Mouse (Mus musculus): ENCODE measurements at regions not wholly inside any gene's neighbourhood (a gene's known extent, or its start where the extent isn't known, plus 50 kb on each side); places are given as distances from the start of the nearest gene placed in this dataset.

DNA sequence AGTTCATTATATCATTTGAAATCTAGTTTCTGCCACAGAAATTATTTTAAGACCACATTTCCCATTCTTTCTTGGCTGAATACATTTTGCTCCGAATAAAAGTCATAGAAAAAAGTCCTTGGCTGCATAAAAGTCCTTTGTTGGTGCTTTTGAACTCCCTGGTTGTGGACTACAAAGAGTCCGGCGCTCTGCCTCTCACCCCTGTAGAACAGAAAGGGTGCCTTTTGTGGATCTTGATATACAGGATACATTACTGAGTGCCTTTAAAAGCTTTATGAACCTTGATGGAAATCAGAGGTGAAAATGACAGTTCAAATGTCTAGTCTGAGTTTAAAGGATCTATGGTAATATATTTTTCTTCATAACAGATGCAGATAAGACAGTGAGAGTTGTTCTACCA is 355.5 kb downstream of the Anxa1 start:
- H3K4me1 ChIP-seq (replicated peaks; ENCODE audit: control insufficient read depth, insufficient read depth, low read length) = no peaks in the 10 kb centered on the region
- no peak overlapping the region for H3K9ac ChIP-seq (replicated peaks; ENCODE audit: low read depth, low read length)
- no peaks in the 10 kb centered on the region for H3K27me3 ChIP-seq (replicated peaks; ENCODE audit: control insufficient read depth, insufficient read depth, low read length)
- no peak overlapping the region for H3K27ac ChIP-seq (ENCODE audit: low read length)
- H3K4me2 ChIP-seq (ENCODE audit: low read length) = no peak overlapping the region
- WGBS = 52% methylated on average over 3 of the region's 3 CpGs
- no peaks in the 10 kb centered on the region for H3K36me3 ChIP-seq (ENCODE audit: control insufficient read depth, insufficient read depth)
- no peaks in the 10 kb centered on the region for H3K9me3 ChIP-seq (ENCODE audit: control insufficient read depth, low read length)
- no peak for ATAC-seq
- H3K4me3 ChIP-seq (replicated peaks; ENCODE audit: low read length) = no peak overlapping the region

DNA sequence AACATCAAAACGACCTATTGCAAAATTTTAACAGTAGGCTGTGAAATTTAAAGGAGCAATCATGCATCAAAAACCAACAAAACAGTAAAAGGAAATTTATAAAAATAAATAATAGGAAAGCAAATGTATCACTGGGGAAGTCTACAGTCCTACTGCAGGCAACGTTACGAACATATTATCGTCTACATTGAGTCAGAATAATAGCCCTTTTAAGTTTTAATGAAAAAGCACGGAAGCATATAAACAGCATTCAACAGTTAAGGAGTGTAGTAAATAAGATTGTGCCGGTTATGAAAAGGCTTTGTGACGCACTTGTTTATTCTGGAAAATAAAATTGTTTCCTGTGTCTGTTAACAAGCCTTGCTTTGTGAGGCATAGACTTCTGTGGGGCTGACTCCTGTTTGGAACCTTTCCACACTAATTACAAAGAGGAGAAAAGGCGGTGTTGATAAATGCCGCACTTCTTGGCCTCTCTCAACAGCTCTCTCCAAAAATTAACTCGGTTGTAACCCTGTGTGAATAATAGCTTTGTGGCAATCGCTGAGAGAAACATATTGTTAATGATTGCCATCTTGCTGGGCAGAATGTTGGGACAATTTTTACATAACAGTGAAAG is 363.0 kb downstream of the Anxa1 start:
- H3K27me3 ChIP-seq (replicated peaks; ENCODE audit: control insufficient read depth, insufficient read depth, low read length) = no peaks in the 10 kb centered on the region
- peak overlapping the region; percentile 3; the same call in 1 of the 2 replicates for H3K4me2 ChIP-seq (ENCODE audit: low read length)
- H3K9ac ChIP-seq (replicated peaks; ENCODE audit: low read depth, low read length) = no peak overlapping the region
- peak; percentile 92 for ATAC-seq
- no peak overlapping the region for H3K27ac ChIP-seq (ENCODE audit: low read length)
- no peaks in the 10 kb centered on the region for H3K36me3 ChIP-seq (ENCODE audit: control insufficient read depth, insufficient read depth)
- H3K4me3 ChIP-seq (replicated peaks; ENCODE audit: low read length) = no peak overlapping the region
- no peaks in the 10 kb centered on the region for H3K9me3 ChIP-seq (ENCODE audit: control insufficient read depth, low read length)
- no peaks in the 10 kb centered on the region for H3K4me1 ChIP-seq (replicated peaks; ENCODE audit: control insufficient read depth, insufficient read depth, low read length)
- WGBS = 12% methylated on average over 11 of the region's 11 CpGs

DNA sequence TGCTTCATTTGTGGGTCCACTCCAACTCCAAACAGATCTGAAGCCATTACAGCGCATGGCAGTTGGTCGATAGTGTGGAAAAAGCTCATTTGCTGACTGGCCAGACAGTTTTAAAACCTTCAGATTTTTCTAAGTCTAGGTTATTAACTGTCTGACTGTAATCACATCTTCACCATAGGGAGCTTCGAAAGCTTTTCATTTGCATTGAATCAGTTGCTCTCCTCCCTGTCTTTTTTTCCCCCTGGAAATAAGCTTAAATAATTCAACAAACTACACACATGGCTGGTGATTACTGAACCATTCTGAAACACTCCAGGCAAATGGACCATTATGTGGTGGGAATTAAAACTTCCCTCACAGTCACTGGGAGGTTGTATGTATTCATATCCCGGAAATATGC is 376.6 kb downstream of the Anxa1 start:
- no peak overlapping the region for H3K27ac ChIP-seq (ENCODE audit: low read length)
- 68% methylated on average over 4 of the region's 4 CpGs for WGBS
- H3K9ac ChIP-seq (replicated peaks; ENCODE audit: low read depth, low read length) = no peak overlapping the region

DNA sequence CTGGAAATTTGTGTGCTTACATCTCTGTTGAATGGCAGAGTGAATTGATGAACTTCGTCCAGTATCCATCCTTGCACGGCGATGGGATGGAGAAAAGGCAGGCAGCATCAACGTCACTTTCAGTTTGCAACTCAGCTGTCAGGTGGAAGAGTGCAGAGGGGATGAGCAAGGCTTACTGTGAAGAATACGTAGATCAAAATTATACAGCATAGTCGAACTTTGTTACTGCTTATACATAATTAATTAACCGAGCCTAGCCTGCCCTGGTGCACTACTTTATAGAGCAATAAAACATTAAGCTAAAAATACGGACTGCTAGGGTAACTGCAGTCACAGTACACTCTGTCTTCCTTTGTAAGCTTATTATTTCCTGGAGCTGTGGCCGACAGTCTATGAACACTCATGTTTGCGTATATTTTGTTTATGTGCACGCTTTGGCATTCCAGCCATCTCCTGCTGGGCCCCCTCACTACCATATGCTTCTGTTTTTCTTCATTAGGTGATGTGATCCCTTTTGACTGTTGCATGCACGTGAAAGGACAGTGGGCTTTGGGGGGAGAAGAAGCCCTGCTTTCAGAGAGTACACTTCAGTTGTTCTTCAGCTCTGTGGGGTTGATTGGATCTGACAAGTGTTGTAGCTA is 380.8 kb downstream of the Anxa1 start:
- Histone ChIP-seq H3K9me3 (ENCODE audit: control insufficient read depth, low read length) (no peaks in the 10 kb centered on the region), H3K4me1 (replicated peaks; ENCODE audit: control insufficient read depth, insufficient read depth, low read length) (peaks cover 8% of the 10 kb centered on the region), H3K9ac (replicated peaks; ENCODE audit: low read depth, low read length) (no peak overlapping the region), H3K4me2 (ENCODE audit: low read length) (0 out of 2 replicates have a peak overlapping the region, but pooled peaks have one; percentile 0), H3K36me3 (ENCODE audit: control insufficient read depth, insufficient read depth) (no peaks in the 10 kb centered on the region), H3K4me3 (replicated peaks; ENCODE audit: low read length) (no peak overlapping the region), H3K27ac (ENCODE audit: low read length) (no peak overlapping the region), H3K27me3 (replicated peaks; ENCODE audit: control insufficient read depth, insufficient read depth, low read length) (no peaks in the 10 kb centered on the region)
- 49% methylated on average over 12 of the region's 12 CpGs for WGBS
- ATAC-seq = no peak

More for the DNA sequence above, 376.6 kb downstream of the Anxa1 start:
- no peak overlapping the region for H3K4me3 ChIP-seq (replicated peaks; ENCODE audit: low read length)
- H3K36me3 ChIP-seq (ENCODE audit: control insufficient read depth, insufficient read depth) = no peaks in the 10 kb centered on the region
- no peak for ATAC-seq
- H3K4me2 ChIP-seq (ENCODE audit: low read length) = no peak overlapping the region
- H3K4me1 ChIP-seq (replicated peaks; ENCODE audit: control insufficient read depth, insufficient read depth, low read length) = peaks cover 3% of the 10 kb centered on the region
- H3K9me3 ChIP-seq (ENCODE audit: control insufficient read depth, low read length) = peaks cover 4% of the 10 kb centered on the region; the same call in 1 of the 2 replicates
- no peaks in the 10 kb centered on the region for H3K27me3 ChIP-seq (replicated peaks; ENCODE audit: control insufficient read depth, insufficient read depth, low read length)

DNA sequence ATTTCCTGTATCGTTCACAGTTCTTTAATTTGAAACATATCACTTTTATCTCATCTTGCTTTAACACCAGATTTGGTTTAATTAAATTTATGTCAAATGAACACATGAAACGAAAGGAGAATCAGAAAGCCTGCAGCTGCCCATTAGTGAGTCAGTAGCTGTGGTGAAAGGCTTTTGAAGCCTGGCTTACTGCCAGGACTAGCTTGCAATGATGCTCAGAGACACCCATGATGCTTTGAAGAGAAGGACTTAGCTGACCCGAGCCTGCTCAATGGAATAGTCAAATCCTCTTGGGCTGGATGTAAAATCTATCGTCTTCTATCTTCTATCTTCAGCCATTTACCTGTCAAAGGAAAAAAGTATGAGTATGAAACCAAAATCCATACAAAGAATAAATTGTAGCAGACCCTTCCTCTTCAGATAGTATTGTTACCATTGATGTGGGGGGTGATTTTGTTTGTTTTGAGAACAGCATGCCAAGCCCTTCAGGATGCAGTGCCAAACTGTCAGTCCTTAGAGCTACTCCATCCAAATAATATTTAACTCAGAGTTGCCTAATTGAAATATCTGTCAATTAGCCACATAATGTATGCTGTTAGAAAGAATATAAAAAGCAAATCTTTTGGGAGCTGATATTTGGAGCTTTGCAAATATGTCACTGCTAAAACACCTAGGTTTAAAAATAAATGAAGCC is 384.7 kb downstream of the Anxa1 start:
- Histone ChIP-seq H3K36me3 (ENCODE audit: control insufficient read depth, insufficient read depth) (no peaks in the 10 kb centered on the region), H3K4me3 (replicated peaks; ENCODE audit: low read length) (no peak overlapping the region), H3K27me3 (replicated peaks; ENCODE audit: control insufficient read depth, insufficient read depth, low read length) (no peaks in the 10 kb centered on the region), H3K4me1 (replicated peaks; ENCODE audit: control insufficient read depth, insufficient read depth, low read length) (peaks cover 8% of the 10 kb centered on the region), H3K9me3 (ENCODE audit: control insufficient read depth, low read length) (no peaks in the 10 kb centered on the region), H3K4me2 (ENCODE audit: low read length) (no peak overlapping the region; the same call in 1 of the 2 replicates), H3K27ac (ENCODE audit: low read length) (no peak overlapping the region), H3K9ac (replicated peaks; ENCODE audit: low read depth, low read length) (no peak overlapping the region)
- ATAC-seq = peak; percentile 95
- 14% methylated on average over 4 of the region's 4 CpGs for WGBS

DNA sequence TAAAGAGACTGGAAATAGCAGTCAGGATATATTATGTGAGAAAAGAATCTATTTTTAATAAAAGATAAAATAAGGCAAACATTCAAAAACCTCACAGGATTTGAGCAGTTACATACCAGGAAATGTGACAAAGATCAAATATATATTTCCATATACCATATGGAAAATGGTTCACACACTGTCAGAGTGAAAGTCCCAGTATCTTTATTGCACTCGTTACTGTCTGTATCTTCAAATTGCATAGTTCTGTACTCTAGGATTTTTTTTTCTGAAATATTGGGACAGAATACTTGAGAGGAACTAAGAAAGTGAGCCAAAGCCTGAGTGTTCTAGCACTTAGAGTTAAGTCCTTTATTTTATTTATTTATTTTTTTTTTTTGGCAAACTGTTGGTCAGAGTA is 403.5 kb downstream of the Anxa1 start:
- H3K27me3 ChIP-seq (replicated peaks; ENCODE audit: control insufficient read depth, insufficient read depth, low read length) = no peaks in the 10 kb centered on the region
- H3K27ac ChIP-seq (ENCODE audit: low read length) = no peak overlapping the region
- H3K36me3 ChIP-seq (ENCODE audit: control insufficient read depth, insufficient read depth) = no peaks in the 10 kb centered on the region
- H3K9me3 ChIP-seq (ENCODE audit: control insufficient read depth, low read length) = no peaks in the 10 kb centered on the region
- no peaks in the 10 kb centered on the region for H3K4me1 ChIP-seq (replicated peaks; ENCODE audit: control insufficient read depth, insufficient read depth, low read length)
- no peak for ATAC-seq
- no peak overlapping the region for H3K4me3 ChIP-seq (replicated peaks; ENCODE audit: low read length)
- 78% methylated on average over 1 of the region's 1 CpGs for WGBS
- no peak overlapping the region for H3K4me2 ChIP-seq (ENCODE audit: low read length)
- no peak overlapping the region for H3K9ac ChIP-seq (replicated peaks; ENCODE audit: low read depth, low read length)

DNA sequence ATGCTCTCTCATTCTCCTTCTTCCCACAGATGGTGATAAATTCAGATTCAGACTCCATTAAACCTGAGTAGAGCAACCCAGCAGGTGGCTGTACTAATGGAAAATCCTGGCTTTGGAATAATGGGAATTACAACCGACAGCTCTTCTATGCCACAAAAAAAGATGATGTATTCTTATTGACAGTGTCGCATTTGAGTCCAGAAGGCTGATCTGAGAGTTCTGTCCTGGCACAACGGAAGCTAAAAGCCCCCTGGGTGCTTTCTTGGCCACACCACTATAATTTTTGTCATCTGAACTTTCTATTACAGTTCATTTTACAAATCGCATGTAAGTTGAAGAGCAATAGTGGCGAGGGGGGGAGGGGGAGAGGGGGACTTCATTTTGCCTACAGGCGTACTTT is 411.9 kb downstream of the Anxa1 start:
- H3K9me3 ChIP-seq (ENCODE audit: control insufficient read depth, low read length) = no peaks in the 10 kb centered on the region
- H3K36me3 ChIP-seq (ENCODE audit: control insufficient read depth, insufficient read depth) = no peaks in the 10 kb centered on the region
- no peak overlapping the region for H3K27ac ChIP-seq (ENCODE audit: low read length)
- no peak for ATAC-seq
- no peak overlapping the region for H3K9ac ChIP-seq (replicated peaks; ENCODE audit: low read depth, low read length)
- peaks cover 5% of the 10 kb centered on the region for H3K4me1 ChIP-seq (replicated peaks; ENCODE audit: control insufficient read depth, insufficient read depth, low read length)
- H3K4me3 ChIP-seq (replicated peaks; ENCODE audit: low read length) = no peak overlapping the region
- H3K27me3 ChIP-seq (replicated peaks; ENCODE audit: control insufficient read depth, insufficient read depth, low read length) = no peaks in the 10 kb centered on the region
- no peak overlapping the region for H3K4me2 ChIP-seq (ENCODE audit: low read length)
- WGBS = 58% methylated on average over 6 of the region's 6 CpGs

DNA sequence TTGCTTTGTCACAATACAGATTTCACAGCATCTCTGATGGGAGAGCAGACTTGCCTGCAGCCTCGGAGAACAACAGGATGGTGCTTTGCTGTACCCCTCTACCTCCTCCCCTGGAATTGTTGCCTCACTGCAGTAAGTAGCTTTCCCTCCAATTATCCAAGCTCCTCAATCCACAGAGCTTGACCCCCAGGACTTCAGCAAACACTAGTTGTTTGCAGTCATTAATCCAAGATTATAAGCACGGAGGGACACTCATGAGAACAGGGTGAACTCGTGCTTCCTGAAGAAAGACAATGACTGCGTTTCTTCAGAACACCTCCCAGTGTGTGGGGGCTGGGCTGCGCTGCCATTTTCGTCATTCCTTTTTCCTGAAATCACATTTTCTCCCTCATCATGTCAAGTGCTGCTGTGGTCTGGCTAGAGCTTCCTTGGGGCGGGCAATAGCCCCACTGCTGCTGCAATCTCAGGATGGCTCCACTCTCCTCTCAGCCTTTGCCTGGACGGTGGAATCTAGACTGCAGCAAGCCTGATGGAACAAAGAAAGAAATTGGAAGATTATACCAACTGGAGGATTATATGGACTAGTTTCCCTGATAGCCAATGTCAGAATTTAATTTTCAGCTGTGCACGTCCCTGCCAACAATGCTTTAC is 413.0 kb downstream of the Anxa1 start:
- ATAC-seq = peak; percentile 50
- 20% methylated on average over 9 of the region's 9 CpGs for WGBS
- H3K27ac ChIP-seq (ENCODE audit: low read length) = no peak overlapping the region

DNA sequence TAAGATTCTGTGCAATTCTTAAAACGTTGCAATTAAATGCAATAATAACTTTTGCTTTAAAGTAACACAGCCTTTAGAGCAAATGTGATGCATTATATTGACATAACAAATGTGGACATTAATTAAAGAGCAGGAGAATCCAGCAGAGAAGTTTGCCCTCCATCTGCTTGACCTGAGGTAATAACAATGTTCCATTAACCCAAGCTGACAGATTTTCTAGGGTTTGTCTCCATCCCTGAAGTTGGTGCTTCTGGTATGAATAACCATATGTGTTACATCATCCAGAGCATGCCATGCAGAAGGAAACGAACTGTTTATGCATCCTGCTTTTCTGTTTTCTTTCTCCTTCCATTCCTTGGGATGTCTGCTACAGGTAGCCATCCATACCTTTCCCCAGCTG is 414.0 kb downstream of the Anxa1 start:
- no peaks in the 10 kb centered on the region for H3K27me3 ChIP-seq (replicated peaks; ENCODE audit: control insufficient read depth, insufficient read depth, low read length)
- H3K4me2 ChIP-seq (ENCODE audit: low read length) = no peak overlapping the region
- WGBS = 51% methylated on average over 2 of the region's 2 CpGs
- H3K4me1 ChIP-seq (replicated peaks; ENCODE audit: control insufficient read depth, insufficient read depth, low read length) = peaks cover 5% of the 10 kb centered on the region
- no peak for ATAC-seq
- no peak overlapping the region for H3K4me3 ChIP-seq (replicated peaks; ENCODE audit: low read length)
- H3K9ac ChIP-seq (replicated peaks; ENCODE audit: low read depth, low read length) = no peak overlapping the region
- no peak overlapping the region for H3K27ac ChIP-seq (ENCODE audit: low read length)
- no peaks in the 10 kb centered on the region for H3K9me3 ChIP-seq (ENCODE audit: control insufficient read depth, low read length)
- no peaks in the 10 kb centered on the region for H3K36me3 ChIP-seq (ENCODE audit: control insufficient read depth, insufficient read depth)

More for the DNA sequence above, 413.0 kb downstream of the Anxa1 start:
- H3K36me3 ChIP-seq (ENCODE audit: control insufficient read depth, insufficient read depth) = no peaks in the 10 kb centered on the region
- H3K4me3 ChIP-seq (replicated peaks; ENCODE audit: low read length) = 0 out of 2 replicates have a peak overlapping the region, but pooled peaks have one; percentile 6
- 0 out of 2 replicates have a peak overlapping the region, but pooled peaks have one; percentile 25 for H3K9ac ChIP-seq (replicated peaks; ENCODE audit: low read depth, low read length)
- peak overlapping the region; percentile 31 for H3K4me2 ChIP-seq (ENCODE audit: low read length)
- no peaks in the 10 kb centered on the region for H3K27me3 ChIP-seq (replicated peaks; ENCODE audit: control insufficient read depth, insufficient read depth, low read length)
- H3K4me1 ChIP-seq (replicated peaks; ENCODE audit: control insufficient read depth, insufficient read depth, low read length) = peaks cover 5% of the 10 kb centered on the region
- H3K9me3 ChIP-seq (ENCODE audit: control insufficient read depth, low read length) = no peaks in the 10 kb centered on the region

All from forebrain, embryonic 16.5 days (tissue).